Mouse (Mus musculus) brain, embryonic 14.5 days (tissue): ENCODE data around the gene Gm17268.

Source experiments
- CTCF ChIP-seq: fragments of 200-500 bp; IDR thresholded peaks from 2 replicates; pipeline ENCODE4 v1.5.1; 2012; ENCODE audit warnings: inconsistent platforms, mild to moderate bottlenecking, moderate library complexity, borderline replicate concordance; ENCODE audit not compliant: insufficient read depth, insufficient read length; ENCODE audit errors: extremely low read depth
- POLR2A ChIP-seq: fragments of 200-500 bp; IDR thresholded peaks from 2 replicates; pipeline ENCODE4 v1.6.1; 2012; ENCODE audit warnings: mild to moderate bottlenecking, inconsistent platforms, borderline replicate concordance; ENCODE audit not compliant: poor library complexity, insufficient read depth, insufficient read length, severe bottlenecking; ENCODE audit errors: extremely low read depth

- TF ChIP-seq POLR2A (no peak), CTCF (no peak)
Observed at GRCm38 (mm10) chr11:82072374-82072773, 34.0 kb upstream of the Gm17268 start.
